Mouse (Mus musculus): ENCODE measurements around the gene Csrnp3. TPM values are rescaled to one million over a fixed set of nuclear protein-coding genes. Genes with fewer than 3 reads are reported as not detected.
"Not testable (repeated sequence)": the region's sequence is repeated elsewhere in the genome, so short reads cannot be mapped to it uniquely, and the experiment has no call there.

The Csrnp3 gene
- 0.06 and 0.08 TPM in 2 replicates for polyA plus RNA-seq (2012; rRNA removed)

- 26% methylated on average over 6 of the region's 6 CpGs for WGBS
- no peak within 1 kb of the TSS for H3K4me3 ChIP-seq (ENCODE audit: control insufficient read depth, insufficient read depth, low read length)
- TF ChIP-seq CTCF (IDR thresholded peaks at IDR 0.05; ENCODE audit: borderline replicate concordance, control insufficient read depth, extremely low read depth, insufficient read depth, low read length, poor library complexity) = no peak
- TF ChIP-seq POLR2A (IDR thresholded peaks at IDR 0.05; ENCODE audit: control insufficient read depth, extremely low read depth, insufficient read depth, low read length, poor library complexity) = no peak
- DNase-seq = no peak
- no peaks in the 10 kb centered on the region for H3K36me3 ChIP-seq (ENCODE audit: control insufficient read depth, insufficient read depth, low read length)
- H3K4me1 ChIP-seq (replicated peaks; ENCODE audit: control insufficient read depth, insufficient read depth, low read length) = no peaks in the 10 kb centered on the region
- H3K27me3 ChIP-seq (ENCODE audit: control insufficient read depth, insufficient read depth, low read length) = no peaks in the 10 kb centered on the region
- H3K27ac ChIP-seq (ENCODE audit: control insufficient read depth, insufficient read depth, low read length) = no peak within 1 kb of the TSS
Measured at GRCm38 (mm10) chr2:65845551-65845950, at the start of gene Csrnp3. Gene Csrnp3, plus strand, starts transcription at chr2:65845767.

- Histone ChIP-seq H3K4me1 (replicated peaks; ENCODE audit: control insufficient read depth, insufficient read depth, low read length) (no peaks in the 10 kb centered on the region), H3K36me3 (ENCODE audit: control insufficient read depth, insufficient read depth, low read length) (no peaks in the 10 kb centered on the region), H3K4me3 (ENCODE audit: control insufficient read depth, insufficient read depth, low read length) (no peak overlapping the region), H3K27ac (ENCODE audit: control insufficient read depth, insufficient read depth, low read length) (no peak overlapping the region), H3K27me3 (ENCODE audit: control insufficient read depth, insufficient read depth, low read length) (no peaks in the 10 kb centered on the region)
- DNase-seq = no peak
- WGBS = 88% methylated on average over 1 of the region's 1 CpGs
- TF ChIP-seq POLR2A (IDR thresholded peaks at IDR 0.05; ENCODE audit: control insufficient read depth, extremely low read depth, insufficient read depth, low read length, poor library complexity) = no peak
- no peak for TF ChIP-seq CTCF (IDR thresholded peaks at IDR 0.05; ENCODE audit: borderline replicate concordance, control insufficient read depth, extremely low read depth, insufficient read depth, low read length, poor library complexity)
Measured at GRCm38 (mm10) chr2:65801054-65801709, 44.4 kb upstream of the Csrnp3 start.

GRCm38 (mm10) chr2:65806556-65806955 lies 39.0 kb upstream of the Csrnp3 start:
- 93% methylated on average over 6 of the region's 6 CpGs for WGBS
- Histone ChIP-seq H3K36me3 (ENCODE audit: control insufficient read depth, insufficient read depth, low read length) (no peaks in the 10 kb centered on the region), H3K4me1 (replicated peaks; ENCODE audit: control insufficient read depth, insufficient read depth, low read length) (no peaks in the 10 kb centered on the region), H3K27me3 (ENCODE audit: control insufficient read depth, insufficient read depth, low read length) (no peaks in the 10 kb centered on the region), H3K4me3 (ENCODE audit: control insufficient read depth, insufficient read depth, low read length) (no peak overlapping the region), H3K27ac (ENCODE audit: control insufficient read depth, insufficient read depth, low read length) (no peak overlapping the region)
- TF ChIP-seq POLR2A (IDR thresholded peaks at IDR 0.05; ENCODE audit: control insufficient read depth, extremely low read depth, insufficient read depth, low read length, poor library complexity) (no peak), CTCF (IDR thresholded peaks at IDR 0.05; ENCODE audit: borderline replicate concordance, control insufficient read depth, extremely low read depth, insufficient read depth, low read length, poor library complexity) (no peak)
- no peak for DNase-seq

- not testable (repeated sequence) for H3K4me3 ChIP-seq (ENCODE audit: control insufficient read depth, insufficient read depth, low read length); H3K27me3 ChIP-seq (ENCODE audit: control insufficient read depth, insufficient read depth, low read length); DNase-seq; H3K36me3 ChIP-seq (ENCODE audit: control insufficient read depth, insufficient read depth, low read length); H3K27ac ChIP-seq (ENCODE audit: control insufficient read depth, insufficient read depth, low read length); H3K4me1 ChIP-seq (replicated peaks; ENCODE audit: control insufficient read depth, insufficient read depth, low read length)
- 81% methylated on average over 6 of the region's 6 CpGs for WGBS
Measured at GRCm38 (mm10) chr2:65811203-65811602, 34.4 kb upstream of the Csrnp3 start.

- H3K27me3 ChIP-seq (ENCODE audit: control insufficient read depth, insufficient read depth, low read length) = no peaks in the 10 kb centered on the region
- H3K4me3 ChIP-seq (ENCODE audit: control insufficient read depth, insufficient read depth, low read length) = no peak overlapping the region
- TF ChIP-seq CTCF (IDR thresholded peaks at IDR 0.05; ENCODE audit: borderline replicate concordance, control insufficient read depth, extremely low read depth, insufficient read depth, low read length, poor library complexity) (no peak), POLR2A (IDR thresholded peaks at IDR 0.05; ENCODE audit: control insufficient read depth, extremely low read depth, insufficient read depth, low read length, poor library complexity) (no peak)
- H3K27ac ChIP-seq (ENCODE audit: control insufficient read depth, insufficient read depth, low read length) = no peak overlapping the region
- H3K36me3 ChIP-seq (ENCODE audit: control insufficient read depth, insufficient read depth, low read length) = no peaks in the 10 kb centered on the region
- no peak for DNase-seq
- 9% methylated on average over 20 of the region's 20 CpGs for WGBS
- no peaks in the 10 kb centered on the region for H3K4me1 ChIP-seq (replicated peaks; ENCODE audit: control insufficient read depth, insufficient read depth, low read length)
Measured at GRCm38 (mm10) chr2:65818080-65818796, 27.3 kb upstream of the Csrnp3 start.

GRCm38 (mm10) chr2:65820114-65820769 lies 25.3 kb upstream of the Csrnp3 start:
- Histone ChIP-seq H3K4me3 (ENCODE audit: control insufficient read depth, insufficient read depth, low read length) (no peak overlapping the region), H3K4me1 (replicated peaks; ENCODE audit: control insufficient read depth, insufficient read depth, low read length) (no peaks in the 10 kb centered on the region), H3K27ac (ENCODE audit: control insufficient read depth, insufficient read depth, low read length) (no peak overlapping the region), H3K27me3 (ENCODE audit: control insufficient read depth, insufficient read depth, low read length) (no peaks in the 10 kb centered on the region), H3K36me3 (ENCODE audit: control insufficient read depth, insufficient read depth, low read length) (no peaks in the 10 kb centered on the region)
- no peak for TF ChIP-seq POLR2A (IDR thresholded peaks at IDR 0.05; ENCODE audit: control insufficient read depth, extremely low read depth, insufficient read depth, low read length, poor library complexity)
- TF ChIP-seq CTCF (IDR thresholded peaks at IDR 0.05; ENCODE audit: borderline replicate concordance, control insufficient read depth, extremely low read depth, insufficient read depth, low read length, poor library complexity) = no peak
- 94% methylated on average over 4 of the region's 4 CpGs for WGBS
- DNase-seq = no peak
